Mouse (Mus musculus): Measurements from ENCODE around the gene Uck2. TPM values are rescaled to one million over a fixed set of nuclear protein-coding genes. Genes with fewer than 3 reads are reported as not detected.

Gene Uck2
- polyA plus RNA-seq, 1 experiment from 2014 or later, result 10.8 TPM

DNA sequence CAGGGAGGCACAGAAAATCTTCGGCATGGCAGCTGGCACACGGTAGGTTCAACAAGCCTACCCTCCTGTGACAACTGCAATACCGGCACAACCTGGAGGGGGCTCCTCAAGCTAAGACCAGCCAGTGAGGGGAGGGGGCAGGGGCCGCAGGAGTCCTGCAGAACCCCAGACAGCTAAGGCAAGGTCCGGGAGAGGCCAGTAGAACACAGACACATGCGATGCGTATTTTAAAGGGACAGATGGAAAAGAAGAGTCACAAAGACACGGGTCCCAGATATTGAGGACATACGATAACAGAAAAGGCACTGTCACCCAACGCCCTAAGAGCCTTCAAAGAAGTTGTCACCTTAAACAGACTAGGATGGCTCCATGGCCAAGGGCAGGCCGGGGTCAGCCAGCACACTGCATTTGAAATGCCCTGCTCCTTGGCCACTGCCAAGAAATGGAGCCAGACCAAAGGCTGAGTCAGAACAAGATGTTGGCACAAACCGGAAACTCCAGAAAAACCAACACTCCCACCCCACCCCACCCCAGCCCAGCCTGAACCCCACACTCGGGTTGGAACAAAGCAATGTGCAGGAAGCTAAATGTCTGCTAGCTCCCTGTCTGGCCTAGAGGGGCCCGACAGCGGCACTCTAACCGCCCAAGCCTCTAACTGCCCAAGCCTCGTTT is 53.4 kb downstream of the Uck2 start:
- H3K9ac ChIP-seq (ENCODE audit: low read depth, low read length), result no peak overlapping the region
- H3K4me3 ChIP-seq (ENCODE audit: low read depth, low read length), result no peak overlapping the region
- H3K27me3 ChIP-seq (replicated peaks; ENCODE audit: control insufficient read depth, insufficient read depth, low read length), result no peaks in the 10 kb centered on the region
- H3K4me2 ChIP-seq (replicated peaks; ENCODE audit: low read depth), result no peak overlapping the region
- no peaks in the 10 kb centered on the region for H3K4me1 ChIP-seq (replicated peaks; ENCODE audit: control insufficient read depth, insufficient read depth, low read length)
- TF ChIP-seq CTCF (IDR thresholded peaks at IDR 0.05; ENCODE audit: low read depth), result peak; percentile 45
- no peaks in the 10 kb centered on the region for H3K9me3 ChIP-seq (ENCODE audit: control insufficient read depth)
- peaks cover 9% of the 10 kb centered on the region; the same call in 1 of the 2 replicates for H3K36me3 ChIP-seq (ENCODE audit: control insufficient read depth, insufficient read depth)
- H3K27ac ChIP-seq (ENCODE audit: low read depth, low read length), result no peak overlapping the region
- WGBS, result 77% methylated on average over 17 of the region's 17 CpGs
- no peak for ATAC-seq

DNA sequence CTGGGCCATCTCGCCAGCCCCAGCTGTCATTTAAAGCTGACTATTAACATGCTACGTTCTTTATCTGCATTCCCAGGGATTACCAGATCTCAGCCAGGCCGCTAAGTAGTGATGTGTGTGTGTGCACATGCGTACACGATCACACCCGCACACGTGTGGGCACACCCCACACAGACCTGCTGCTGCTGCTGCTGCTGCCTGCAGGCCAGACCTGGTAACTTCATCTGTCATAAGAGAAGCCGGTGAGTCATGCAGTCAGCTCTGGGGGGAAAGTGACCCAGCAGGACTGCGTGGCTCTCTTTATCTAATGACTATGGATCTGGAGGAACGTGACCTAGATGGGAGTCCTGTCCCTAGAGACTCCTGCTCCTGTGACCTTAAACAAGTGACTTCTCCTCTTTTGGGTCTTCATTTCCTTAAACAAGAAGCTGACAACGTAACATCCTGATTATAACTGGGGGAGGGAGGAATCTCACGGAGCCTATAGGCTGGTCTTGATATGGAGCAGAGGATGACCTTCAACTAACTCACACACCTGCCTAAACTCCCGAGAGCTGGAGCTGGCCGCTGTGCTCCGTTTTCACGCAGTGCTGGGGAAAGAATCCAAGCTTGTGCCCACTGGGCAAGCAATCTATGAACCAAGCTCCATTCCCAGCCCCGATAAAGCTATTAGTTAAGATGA is 54.0 kb downstream of the Uck2 start:
- ATAC-seq, result peak; percentile 64; the same call in 1 of the 2 replicates
- TF ChIP-seq CTCF (IDR thresholded peaks at IDR 0.05; ENCODE audit: low read depth), result peak; percentile 36; the same call in 1 of the 2 replicates
- WGBS, result 80% methylated on average over 17 of the region's 17 CpGs

DNA sequence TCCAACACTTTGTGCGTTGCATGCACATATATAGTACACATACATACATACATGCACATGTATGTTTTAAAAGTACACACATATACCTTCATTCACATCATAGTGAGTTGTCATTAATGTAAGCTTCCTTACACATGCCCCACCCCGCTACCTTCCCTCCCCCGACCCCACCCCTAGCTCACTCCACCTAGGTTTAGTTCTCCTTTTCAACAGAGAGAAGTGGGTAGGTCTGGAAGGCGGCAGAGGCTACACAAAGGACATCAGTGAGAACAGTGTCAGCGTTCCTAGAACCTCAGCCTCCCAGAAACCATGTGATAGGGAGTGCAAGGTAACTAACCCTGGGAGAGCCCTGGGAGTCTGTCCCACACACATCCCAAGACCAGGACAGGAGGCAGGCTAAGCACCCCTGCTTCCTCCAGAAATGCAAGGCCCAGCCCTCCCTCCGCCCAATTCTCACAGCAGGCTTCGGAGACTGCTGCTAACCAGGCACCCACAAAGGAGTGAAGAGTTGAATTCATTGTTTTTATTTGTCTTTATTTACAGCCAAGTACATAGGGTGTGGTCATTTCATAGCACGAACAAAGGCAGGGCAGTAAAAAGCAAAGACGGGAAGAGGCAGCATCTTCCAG is 62.6 kb downstream of the Uck2 start:
- ATAC-seq, result no peak
- Histone ChIP-seq H3K4me2 (replicated peaks; ENCODE audit: low read depth) (no peak overlapping the region), H3K4me1 (replicated peaks; ENCODE audit: control insufficient read depth, insufficient read depth, low read length) (no peaks in the 10 kb centered on the region), H3K27me3 (replicated peaks; ENCODE audit: control insufficient read depth, insufficient read depth, low read length) (no peaks in the 10 kb centered on the region), H3K9ac (ENCODE audit: low read depth, low read length) (no peak overlapping the region), H3K4me3 (ENCODE audit: low read depth, low read length) (no peak overlapping the region), H3K36me3 (ENCODE audit: control insufficient read depth, insufficient read depth) (no peaks in the 10 kb centered on the region; the same call in 1 of the 2 replicates), H3K27ac (ENCODE audit: low read depth, low read length) (no peak overlapping the region), H3K9me3 (ENCODE audit: control insufficient read depth) (no peaks in the 10 kb centered on the region)
- TF ChIP-seq CTCF (IDR thresholded peaks at IDR 0.05; ENCODE audit: low read depth), result no peak
- WGBS, result 79% methylated on average over 9 of the region's 9 CpGs

More for the DNA sequence above, 54.0 kb downstream of the Uck2 start:
- no peak overlapping the region for H3K9ac ChIP-seq (ENCODE audit: low read depth, low read length)
- H3K36me3 ChIP-seq (ENCODE audit: control insufficient read depth, insufficient read depth), result peaks cover 9% of the 10 kb centered on the region; the same call in 1 of the 2 replicates
- H3K27me3 ChIP-seq (replicated peaks; ENCODE audit: control insufficient read depth, insufficient read depth, low read length), result no peaks in the 10 kb centered on the region
- H3K27ac ChIP-seq (ENCODE audit: low read depth, low read length), result no peak overlapping the region
- H3K4me3 ChIP-seq (ENCODE audit: low read depth, low read length), result no peak overlapping the region
- H3K4me1 ChIP-seq (replicated peaks; ENCODE audit: control insufficient read depth, insufficient read depth, low read length), result no peaks in the 10 kb centered on the region
- no peaks in the 10 kb centered on the region for H3K9me3 ChIP-seq (ENCODE audit: control insufficient read depth)
- no peak overlapping the region for H3K4me2 ChIP-seq (replicated peaks; ENCODE audit: low read depth)

DNA sequence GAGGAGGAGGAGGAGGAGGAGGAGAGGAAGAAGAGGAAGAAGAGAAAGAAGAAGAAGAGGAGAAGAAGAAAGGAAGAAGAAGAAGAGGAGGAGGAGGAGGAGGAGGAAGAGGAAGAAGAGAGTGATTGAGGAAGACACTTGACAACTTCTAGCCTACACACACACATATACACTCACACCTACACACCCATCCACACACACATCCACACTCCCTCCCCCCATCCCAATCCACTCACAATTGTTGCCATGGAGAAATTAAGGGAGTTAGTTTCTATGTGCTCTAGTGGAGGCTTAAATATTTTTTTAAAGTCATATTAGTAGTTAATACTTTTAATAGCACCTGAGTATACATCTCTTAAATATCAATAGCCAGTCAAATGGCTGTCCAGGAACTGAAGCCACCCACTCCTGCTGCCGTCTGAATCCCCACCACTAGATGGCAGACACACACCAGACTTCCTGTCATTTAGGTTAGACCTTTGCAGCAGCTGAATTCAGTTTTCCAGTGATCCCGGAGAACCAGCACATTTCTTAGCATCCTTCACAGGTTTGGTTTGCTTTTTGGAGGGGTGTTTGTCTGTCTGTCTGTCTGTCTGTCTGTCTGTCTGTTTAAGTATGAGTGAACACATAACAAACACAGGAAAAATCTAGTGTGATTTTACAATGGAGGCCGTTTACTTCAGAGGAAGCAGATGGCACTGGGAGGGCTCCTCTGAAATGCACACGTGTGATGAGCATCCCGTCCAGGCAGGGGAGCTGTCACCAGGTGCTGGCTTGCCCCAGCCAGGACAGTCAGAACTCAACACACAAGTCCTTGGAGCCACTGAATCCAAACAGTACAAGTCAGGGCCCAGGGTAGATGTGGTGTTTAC is 64.6 kb downstream of the Uck2 start:
- WGBS, result 6% methylated on average over 5 of the region's 5 CpGs
- Histone ChIP-seq H3K4me2 (replicated peaks; ENCODE audit: low read depth) (no peak overlapping the region), H3K36me3 (ENCODE audit: control insufficient read depth, insufficient read depth) (no peaks in the 10 kb centered on the region), H3K9me3 (ENCODE audit: control insufficient read depth) (no peaks in the 10 kb centered on the region), H3K4me1 (replicated peaks; ENCODE audit: control insufficient read depth, insufficient read depth, low read length) (no peaks in the 10 kb centered on the region), H3K4me3 (ENCODE audit: low read depth, low read length) (no peak overlapping the region), H3K27ac (ENCODE audit: low read depth, low read length) (no peak overlapping the region), H3K9ac (ENCODE audit: low read depth, low read length) (no peak overlapping the region), H3K27me3 (replicated peaks; ENCODE audit: control insufficient read depth, insufficient read depth, low read length) (no peaks in the 10 kb centered on the region)
- TF ChIP-seq CTCF (IDR thresholded peaks at IDR 0.05; ENCODE audit: low read depth), result peak; percentile 93
- ATAC-seq, result peak; percentile 71; the same call in 1 of the 2 replicates

DNA sequence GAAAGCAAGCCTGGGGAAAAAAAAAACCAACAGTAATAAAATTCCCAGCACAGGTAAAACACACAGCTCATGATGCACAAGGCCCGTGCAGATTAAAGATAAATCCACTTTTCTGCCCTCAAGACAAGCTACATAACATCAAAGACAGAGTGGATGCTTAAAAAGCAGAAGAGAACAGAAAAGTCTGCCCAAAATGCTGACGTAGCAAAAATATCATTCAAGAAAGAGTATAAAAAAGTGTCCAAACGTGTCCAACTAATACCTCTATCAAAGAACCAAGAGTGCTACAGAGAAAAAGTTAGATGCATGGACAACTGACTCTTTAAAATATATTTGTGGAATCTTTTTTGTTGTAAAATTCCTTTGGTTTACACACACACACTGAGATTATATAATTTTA is 69.7 kb downstream of the Uck2 start:
- Histone ChIP-seq H3K27me3 (replicated peaks; ENCODE audit: control insufficient read depth, insufficient read depth, low read length) (no peaks in the 10 kb centered on the region), H3K9me3 (ENCODE audit: control insufficient read depth) (no peaks in the 10 kb centered on the region), H3K36me3 (ENCODE audit: control insufficient read depth, insufficient read depth) (no peaks in the 10 kb centered on the region), H3K9ac (ENCODE audit: low read depth, low read length) (no peak overlapping the region), H3K4me2 (replicated peaks; ENCODE audit: low read depth) (no peak overlapping the region), H3K4me3 (ENCODE audit: low read depth, low read length) (no peak overlapping the region), H3K27ac (ENCODE audit: low read depth, low read length) (no peak overlapping the region), H3K4me1 (replicated peaks; ENCODE audit: control insufficient read depth, insufficient read depth, low read length) (no peaks in the 10 kb centered on the region)
- TF ChIP-seq CTCF (IDR thresholded peaks at IDR 0.05; ENCODE audit: low read depth), result no peak
- ATAC-seq, result no peak
- 72% methylated on average over 3 of the region's 3 CpGs for WGBS

All from intestine, postnatal 0 days (tissue).